Mouse (Mus musculus): ENCODE results near the gene Gm128.
"Not testable (repeated sequence)": the region's sequence is repeated elsewhere in the genome, so short reads cannot be mapped to it uniquely, and the experiment has no call there.

Gm128 gene

DNA sequence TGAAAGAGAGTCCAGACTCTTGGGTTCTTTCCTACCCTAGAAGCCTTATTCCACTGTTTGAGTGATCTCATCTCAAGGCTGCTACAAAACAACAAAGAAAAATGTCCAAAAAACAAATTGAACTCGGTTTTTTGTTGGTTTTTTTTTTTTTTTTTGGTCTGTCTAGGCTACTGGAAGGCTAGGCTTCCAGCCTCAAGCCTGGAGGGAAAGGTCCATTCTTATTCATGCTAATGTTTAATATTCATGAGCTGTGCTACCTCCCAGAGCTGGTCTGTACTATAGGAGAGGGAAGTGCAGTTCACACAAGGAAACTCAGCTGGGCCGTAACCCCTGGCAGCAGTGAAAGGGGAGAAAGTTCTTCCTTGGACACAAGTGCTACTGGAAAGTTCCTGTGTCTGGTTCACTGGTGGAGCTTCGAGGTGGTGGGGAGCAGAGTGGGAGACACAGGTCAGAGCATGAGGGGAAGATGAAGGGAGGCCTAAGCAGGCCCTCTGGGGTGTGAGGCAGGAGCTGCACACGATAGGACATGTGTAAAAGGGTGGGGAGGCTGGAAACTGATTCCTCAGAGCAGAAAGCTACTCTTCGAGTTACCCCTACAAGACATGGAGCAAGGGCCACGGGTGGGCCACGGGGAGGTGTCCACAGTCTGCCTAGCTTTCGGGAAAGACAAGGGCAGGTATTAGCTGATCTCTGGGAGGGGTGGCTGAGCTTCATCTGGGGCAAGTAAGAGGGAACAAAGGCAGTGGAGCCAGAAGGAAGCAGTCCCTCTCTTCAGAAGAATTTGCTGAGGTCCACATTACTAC is 10.7 kb downstream of the Gm128 start:
- DNase-seq = peak; percentile 58

DNA sequence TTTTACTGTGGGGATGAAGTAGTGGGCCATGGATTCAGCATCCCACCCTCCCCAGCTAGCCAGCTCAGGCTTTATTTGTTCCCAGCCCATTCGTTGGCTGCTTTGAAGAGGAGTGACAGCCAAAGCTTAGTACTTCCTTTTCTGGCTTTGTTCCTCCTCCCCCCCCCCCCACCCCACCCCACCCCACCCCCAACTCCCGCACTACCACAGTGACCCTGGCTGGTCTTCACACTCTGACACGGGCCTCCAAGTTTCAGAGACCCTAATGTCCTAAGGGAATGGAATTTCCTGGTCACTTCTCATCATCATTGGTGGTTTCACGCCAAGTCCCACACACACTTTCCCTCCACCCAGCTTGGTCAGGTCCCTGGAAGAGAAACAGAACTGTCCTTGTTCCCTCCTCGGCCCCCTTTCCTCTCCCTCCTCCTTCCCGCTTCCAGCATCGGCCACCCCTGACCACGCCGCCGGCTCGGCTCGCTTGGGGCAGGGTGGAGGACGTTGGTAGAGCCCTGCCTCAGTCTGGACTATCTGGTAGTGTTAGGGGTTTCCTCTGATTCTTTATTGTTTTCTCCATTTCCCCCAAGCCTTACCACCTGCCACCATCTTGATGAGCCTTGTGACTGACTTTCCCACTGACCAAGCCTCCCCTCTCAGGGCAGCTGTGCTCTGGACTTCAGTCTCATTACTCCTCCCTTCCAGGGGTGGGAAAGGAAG is 11.5 kb downstream of the Gm128 start:
- DNase-seq = peak; percentile 67

DNA sequence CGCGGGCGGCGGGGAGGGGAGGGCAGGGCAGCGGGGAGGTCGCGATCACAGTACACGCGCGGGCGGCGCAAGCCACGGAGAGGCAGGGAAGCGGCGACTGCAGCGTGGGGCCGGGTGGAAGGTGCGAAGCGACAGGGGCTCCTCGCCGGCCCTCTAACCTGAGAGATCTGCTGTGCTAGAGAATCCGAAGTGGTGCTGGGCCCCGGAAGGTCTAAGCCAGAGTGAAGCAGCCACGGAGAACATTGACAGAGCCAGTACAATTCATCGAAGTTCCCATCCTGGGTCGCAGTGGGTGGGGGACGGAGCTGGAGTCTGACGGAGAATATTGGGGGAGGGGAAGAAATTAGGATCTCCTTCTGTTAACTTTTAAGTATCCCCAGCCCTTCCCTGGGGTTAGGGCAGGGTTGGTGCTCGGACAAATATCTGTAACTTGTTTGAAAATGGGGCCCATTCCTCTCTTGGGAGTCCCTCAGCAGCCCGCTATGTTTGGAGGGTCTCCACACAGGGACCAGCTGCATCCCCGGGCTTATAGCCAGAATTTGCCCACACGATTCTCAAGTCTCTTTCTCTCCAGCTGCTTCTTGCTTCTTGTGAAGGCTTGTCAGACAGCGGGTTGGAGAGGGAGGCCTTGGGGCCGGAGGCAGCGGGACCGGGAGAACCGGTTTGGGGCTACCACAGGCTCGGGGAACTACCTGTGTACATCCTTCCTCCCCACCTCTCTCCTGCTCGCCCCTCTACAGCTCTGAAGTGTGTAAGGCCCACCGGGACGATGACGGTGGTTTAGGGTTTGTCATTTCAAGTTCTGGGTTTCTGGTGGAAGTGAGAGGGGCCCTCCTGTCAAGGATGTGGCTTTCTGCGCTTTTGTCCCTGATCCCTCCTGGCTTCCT is 12.3 kb downstream of the Gm128 start:
- peak; percentile 73 for DNase-seq

DNA sequence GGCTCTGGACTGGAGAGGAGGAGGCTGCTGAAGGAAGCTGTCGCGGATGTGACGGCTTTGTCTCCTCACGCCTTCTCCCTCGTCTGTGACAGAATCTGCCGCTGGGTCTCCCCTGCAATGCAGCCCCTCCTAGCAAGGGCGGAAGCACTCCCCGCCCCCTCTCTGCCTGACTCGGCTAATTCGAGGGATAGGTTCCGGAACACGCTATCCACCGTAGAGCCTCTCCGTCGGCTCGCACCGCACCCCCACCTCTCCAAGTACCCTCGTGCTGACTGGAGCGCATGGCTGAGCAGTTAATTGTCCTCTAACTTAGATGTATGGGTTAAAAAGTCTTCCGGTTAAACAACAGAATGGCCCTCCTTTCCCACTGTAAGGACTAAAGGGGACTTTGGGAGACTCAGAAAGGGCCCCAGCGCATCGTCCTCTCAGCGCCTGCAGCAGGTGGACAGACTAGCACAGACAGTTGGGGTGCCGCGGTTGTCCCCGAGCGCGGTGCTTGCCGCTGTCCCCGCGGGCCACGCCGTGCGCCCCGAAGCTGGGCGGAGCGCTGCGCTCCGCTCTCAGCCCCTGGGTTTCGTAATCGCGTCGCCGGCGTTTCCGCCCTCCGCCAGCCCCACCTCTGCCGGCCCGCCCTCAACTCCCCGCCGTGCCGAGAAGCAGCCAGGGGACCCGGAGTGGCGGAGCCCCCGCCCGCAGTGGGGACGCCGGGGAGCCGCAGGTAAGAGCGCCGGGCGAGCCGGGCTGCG is 13.1 kb downstream of the Gm128 start, which contains the start of gene Cdc42se1:
Gene Cdc42se1 (plus strand): TSS at position 585 of the 746 bp plus-strand sequence.
- DNase-seq = peak; percentile 93

DNA sequence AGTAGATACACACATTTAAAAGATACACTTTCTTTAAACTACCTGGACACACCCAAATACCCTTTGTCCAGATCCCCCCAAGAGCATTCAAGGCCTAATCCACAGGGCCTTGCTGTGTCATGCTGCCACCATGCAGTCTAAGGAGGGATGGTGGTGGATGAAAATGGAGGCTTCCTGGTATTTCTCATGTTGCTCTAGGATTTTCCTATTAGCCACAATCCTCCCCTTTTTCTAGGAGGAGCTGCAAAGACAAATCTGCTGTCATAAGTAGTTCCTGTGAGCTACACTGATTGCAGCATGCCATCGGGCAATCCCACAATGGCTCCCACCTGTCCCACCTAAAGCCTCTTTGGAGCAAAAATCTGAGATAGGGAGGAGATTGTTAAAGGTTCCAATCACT is 14.2 kb downstream of the Gm128 start:
- DNase-seq = no peak

DNA sequence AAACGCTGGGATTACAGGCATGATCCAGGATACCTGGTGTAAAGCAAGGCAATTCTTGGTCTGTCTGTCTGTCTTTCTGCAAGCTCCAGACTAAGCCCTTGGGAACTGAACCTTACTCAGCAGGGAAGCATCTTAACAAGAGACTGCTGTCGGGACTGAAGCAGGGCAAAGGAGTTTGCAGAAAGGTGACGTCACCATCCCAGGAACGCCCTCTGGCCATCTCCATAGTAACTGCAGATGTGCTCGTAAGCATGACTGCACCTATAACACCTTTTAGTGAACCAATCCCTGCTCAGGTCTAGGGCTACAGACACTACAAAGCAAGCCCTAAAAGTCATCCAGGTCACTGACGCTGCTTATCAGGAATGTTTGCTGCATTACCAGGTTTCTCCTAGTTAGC is 17.1 kb downstream of the Gm128 start:
- peak; percentile 55 for DNase-seq

DNA sequence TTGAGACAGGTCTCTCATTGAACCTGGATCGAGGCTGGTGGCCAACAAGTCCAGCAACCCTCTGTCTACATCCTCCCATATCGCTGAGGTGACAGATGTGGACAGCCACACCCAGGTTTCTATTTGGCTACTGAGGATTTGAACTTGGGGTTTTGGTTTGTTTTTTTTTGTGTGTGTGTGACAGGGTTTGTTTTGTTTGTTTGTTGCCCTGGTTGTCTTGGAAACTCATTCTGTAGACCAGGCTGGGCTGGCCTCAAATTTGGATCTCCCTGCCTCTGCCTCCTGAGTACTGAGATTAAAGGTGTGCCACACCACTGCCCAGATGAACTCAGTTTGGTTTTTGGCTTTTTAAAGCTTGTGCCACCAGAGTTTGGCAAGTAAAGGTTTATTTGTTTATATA is 18.4 kb downstream of the Gm128 start:
- DNase-seq = no peak

DNA sequence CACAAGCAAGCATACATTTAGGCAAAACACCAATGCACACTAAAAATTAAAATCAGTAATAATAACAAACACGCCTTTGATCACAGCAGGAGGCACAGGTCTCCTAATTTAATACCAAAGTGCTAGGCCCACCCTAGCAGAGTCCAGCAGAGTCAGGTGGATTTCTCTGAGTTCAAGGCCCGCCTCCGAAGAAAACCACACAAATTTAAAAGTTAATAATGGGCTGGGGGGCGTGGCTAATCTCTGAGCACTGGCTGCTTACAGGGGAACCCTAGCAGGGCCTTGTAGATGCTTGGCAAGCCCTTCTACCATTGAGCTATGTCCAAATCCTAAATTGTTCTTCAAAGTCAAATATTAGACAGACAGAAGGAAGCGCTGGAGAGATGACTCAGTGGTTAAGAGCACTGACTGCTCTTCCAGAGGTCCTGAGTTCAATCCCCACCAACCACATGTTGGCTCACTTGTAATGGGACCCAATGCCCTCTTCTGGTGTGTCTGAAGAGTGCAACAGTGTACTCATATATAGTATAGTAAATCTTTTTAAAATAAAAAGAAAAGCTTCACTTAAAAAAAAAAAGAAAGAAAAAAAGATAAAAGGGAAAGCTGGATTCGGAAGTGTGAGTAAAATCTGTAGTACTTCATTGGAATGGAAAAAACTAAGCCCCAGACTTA is 22.8 kb downstream of the Gm128 start:
- DNase-seq = no peak

DNA sequence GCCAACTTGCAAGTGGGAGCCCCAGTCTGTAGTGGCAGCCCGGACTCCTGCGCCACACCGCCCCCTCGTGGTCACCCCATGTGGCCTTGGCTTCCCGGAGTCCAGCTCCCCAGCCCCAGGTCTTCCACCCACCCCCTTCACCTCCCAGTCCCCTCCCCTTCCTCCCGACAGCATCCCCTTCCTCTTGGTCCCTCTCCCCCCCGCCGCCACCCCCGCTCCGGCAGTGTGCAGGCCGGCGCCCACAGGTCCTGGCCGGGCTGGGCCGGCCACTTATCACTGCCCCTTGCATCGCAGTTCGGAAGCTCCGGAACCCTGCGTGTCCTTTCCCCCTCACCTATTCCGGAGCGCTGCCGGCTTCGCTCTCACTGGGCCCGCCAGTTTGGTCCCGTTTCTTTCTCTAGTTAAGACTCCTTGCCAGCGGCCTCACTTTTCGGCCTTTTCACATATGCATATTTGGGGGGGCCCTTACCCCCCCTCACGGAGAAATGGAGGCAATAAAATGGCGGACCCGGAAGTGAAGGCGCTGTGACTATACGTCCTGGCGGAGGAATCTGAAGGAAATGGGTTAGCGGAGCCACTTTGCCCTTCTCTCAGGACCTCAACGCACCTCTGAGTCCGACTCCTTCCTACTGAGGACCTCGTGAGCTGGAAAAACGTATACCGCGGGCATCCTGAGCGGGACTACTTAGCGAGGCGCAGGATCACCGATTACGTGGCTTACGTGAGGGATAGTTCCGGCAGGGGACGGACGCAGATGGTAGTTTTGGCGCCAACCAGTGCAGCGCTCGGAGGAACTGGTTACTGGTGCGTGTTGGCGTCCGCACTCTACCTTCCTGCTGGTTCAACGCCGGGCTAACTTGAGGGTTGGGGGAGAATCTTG is 23.9 kb downstream of the Gm128 start, which contains the start of gene Gabpb2:
Gene Gabpb2 (minus strand): TSS at position 662 of the 880 bp plus-strand sequence.
- peak; percentile 99 for DNase-seq

DNA sequence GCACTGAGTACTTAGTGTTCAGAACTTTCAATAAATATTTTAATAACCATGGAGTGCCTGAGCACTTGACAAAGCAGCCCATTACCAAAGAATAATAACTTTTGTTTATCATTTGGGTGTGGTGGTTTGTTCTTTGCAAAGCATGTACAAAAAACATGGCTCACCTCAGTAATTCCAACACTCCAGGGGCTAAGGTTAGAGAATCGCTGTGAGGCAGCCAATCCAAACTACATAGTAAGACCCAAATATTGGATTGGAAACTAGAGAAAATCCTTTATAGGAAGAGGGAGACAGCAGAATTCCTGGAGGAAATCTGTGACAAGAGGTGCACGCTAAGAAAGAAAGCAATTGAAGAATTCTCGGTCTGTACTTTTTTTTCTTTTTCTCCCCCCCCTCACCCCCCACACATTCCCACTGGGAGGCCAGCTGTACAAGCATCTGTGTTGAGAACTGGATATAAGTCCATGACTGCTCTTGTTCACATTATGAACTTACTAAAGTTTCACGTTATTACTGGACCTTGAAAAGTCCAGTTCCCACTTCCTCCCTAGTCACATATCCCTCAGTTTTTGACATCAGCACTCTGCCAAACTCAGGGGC is 24.6 kb downstream of the Gm128 start:
- DNase-seq = no peak

DNA sequence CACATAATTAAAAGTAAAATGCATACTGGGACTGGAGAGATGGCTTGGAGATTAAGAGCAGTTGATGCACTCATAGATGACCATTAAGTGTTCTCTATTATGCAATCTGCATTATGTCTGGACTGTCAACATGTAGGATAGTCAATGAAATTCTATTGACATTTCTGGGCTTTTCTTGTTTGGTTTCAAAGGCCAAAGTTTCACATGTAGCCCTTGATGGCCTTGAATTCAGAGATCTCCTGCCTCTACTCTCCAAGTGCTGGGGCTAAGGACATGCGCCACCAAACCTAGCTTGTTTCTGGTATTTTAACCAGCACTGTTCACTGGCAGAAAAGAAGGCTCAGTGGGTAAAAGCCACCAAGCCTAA is 27.8 kb downstream of the Gm128 start:
- no peak for DNase-seq

DNA sequence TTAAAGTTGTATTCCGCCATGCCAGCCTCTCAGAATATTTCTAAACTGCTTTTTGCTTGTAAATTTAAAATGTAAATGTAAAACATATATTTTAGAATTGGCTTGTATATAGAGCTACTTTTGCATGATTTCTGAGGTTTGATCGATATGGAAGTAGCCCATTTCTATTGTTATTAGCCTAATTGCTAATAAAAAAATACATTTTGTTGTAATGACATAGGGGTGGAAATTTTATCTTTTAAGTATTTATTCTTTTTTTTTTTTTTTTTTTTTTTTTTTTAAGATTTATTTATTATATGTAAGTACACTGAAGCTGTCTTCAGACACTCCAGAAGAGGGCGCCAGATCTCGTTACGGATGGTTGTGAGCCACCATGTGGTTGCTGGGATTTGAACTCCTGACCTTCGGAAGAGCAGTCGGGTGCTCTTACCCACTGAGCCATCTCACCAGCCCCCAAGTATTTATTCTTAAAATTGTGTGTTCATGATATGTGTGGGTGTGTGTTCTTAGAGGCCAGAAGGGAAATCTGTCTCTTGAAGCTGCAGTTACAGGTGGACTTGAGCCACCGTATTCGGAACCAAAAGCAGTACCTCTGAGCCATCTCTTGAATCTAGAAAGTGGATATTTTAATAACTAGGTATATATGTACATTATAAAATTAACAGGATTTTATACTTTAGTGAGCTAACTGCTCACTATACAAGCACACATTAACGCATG is 28.3 kb downstream of the Gm128 start:
- not testable (repeated sequence) for DNase-seq

DNA sequence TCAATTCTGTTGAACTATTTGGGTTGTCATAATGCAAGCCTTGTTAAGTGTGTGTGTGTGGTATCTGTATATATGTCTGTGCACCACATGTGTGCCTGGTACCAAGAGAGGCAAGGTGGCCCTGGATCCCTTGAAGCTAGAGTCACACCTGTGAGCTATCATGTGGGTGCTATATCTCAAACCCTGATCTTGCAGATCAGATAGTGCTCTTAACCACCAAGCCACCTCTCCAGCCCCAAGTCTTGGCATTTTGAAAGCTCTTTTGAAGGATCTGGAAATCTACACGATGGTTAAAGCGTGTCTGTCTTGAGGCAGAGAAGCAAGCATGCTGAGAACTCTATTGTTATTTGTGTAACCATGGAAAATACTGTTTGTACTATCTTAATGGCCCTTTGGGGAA is 30.8 kb downstream of the Gm128 start:
- no peak for DNase-seq

DNA sequence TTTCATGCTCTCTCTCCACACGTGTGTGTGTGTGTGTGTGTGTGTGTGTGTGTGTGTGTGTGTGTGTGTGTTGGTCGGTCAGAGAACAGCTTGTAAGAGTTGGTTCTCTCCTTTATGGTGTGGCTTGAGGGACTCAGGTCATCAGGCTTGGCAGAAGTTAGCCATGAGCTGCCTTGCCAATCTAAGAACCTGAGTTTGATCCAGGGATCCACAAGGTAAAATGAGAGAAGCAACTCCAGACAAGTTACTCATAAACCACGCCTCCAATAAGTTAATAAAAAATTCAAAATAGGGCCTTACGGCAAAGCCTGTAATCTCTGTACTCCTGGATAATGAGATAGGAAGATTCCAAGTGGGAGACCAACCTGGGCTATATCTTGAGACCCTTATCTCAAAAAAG is 33.1 kb downstream of the Gm128 start:
- no peak for DNase-seq

DNA sequence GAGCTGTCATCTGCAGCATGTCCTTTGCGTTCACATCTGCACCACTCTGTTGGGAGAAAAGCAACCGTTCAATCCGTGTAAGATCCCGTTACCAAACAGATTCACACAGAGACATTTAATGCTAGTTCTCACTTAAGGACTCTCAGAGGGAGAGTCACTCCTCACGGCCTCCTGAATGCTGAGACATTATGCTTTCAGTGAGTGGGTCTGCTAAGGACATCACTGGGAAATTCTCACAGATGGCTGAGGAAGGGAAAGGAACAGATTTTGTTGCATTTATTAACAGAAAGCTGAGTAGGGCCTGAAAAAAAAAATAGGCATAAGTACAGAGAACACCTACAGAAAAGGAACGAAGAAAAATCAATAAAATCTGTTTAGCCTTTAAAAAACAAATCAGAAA is 37.5 kb downstream of the Gm128 start:
- no peak for DNase-seq

DNA sequence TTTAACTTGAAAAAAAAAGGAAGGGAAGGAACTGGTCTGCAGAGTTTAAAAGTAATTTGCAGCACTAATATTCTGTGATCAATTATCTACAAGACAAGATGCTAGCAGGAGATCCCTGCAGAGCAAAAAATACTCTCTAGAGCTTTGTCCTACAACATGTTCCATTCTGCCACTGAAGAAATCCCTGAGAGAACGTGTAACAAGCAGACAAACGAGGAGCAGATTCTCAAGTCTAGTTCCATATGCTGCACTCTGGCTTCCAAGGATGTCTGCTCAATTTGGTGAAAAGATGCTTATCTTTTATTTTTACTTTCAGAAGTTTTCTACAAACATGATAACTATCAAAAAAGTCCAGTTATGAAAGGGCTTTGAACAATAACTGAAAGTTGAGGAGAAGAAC is 40.8 kb downstream of the Gm128 start:
- DNase-seq = no peak

DNA sequence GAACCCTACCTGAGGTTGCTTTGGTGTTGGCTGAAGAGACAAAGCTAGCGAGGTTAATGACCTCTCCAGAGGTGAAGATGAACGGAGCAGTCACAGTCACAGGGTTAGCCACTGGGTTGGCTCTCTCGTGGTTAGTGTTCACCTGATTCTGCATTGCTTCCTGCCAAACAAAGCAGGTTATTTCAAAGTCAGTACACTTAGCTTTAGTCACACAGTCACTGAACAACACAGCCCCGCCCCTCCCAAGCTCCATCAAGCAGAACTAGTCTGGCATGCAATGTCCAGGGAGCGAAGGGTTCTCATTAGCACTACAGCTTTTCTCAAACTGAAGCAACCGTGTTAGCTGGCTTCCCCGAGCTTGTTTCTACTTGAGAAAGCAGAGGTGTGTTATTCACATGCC is 41.3 kb downstream of the Gm128 start:
- peak; percentile 86 for DNase-seq

DNA sequence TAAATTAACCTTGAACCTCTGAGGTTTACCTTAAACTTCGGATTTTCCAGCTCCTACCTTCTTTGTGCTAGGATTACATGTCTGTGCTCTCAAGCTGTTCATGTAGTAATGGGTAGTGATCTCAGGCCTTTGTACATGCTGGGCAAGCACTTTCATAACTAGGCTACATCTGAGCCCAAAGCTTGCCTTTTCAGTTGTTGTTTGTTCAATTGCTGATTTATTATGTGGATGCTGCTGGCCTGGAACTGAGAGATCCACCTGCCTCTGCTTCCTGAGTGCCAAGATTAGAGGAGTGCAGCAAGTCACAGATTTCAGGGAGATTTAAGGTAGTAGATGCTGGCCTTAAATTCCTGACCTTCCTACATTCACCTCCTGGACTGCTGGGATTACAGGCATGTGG is 42.3 kb downstream of the Gm128 start:
- DNase-seq = no peak

DNA sequence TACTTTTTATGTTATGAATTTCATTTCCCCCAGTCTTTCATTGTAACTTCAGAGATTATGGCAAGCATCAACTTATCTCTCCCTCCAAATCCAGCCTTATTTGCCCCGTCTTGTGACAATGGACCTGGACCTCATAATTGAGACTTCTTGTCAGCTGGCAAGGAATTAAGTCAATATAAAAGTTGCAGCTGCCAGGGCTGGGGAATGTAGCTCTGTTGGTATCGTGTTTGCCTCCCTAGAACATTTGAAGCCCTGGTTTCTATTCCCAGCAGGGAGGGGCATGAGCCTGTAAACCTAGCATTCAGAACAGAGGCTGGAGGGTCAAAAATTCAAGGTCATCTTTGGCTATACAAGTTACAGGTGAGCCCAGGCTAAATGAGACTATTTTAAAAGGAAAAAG is 45.6 kb downstream of the Gm128 start:
- DNase-seq = no peak

DNA sequence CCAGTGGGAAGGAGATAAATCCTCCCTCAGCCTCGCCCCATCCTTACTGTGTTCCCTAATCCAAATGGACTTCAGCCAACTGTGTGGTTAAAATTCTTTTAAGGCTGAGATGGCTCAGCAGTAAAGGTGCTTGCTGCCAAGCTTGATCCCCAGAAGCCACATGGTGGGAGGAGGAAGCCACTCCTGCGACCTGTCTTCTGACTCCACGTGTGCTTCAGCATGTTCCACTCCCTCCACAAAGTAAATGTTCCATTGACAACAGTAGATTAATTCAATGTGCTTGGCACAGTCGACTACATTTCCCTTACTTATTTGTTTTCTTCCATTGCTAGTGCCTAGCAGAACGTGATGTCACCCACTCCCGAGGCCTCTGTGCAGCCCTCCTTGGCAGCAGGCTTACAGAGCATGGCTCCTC is 46.7 kb downstream of the Gm128 start:
- no peak for DNase-seq
